Mouse (Mus musculus) spleen, embryonic (tissue): ENCODE data around the gene Opn5.

Experiments
- CTCF ChIA-PET: fragments of 350-600 bp; sonication (Branson Sonifier 250); formaldehyde crosslinking; loops from one replicate; lab custom pipeline; 2022; lab: Charles Lee

Opn5 gene

DNA sequence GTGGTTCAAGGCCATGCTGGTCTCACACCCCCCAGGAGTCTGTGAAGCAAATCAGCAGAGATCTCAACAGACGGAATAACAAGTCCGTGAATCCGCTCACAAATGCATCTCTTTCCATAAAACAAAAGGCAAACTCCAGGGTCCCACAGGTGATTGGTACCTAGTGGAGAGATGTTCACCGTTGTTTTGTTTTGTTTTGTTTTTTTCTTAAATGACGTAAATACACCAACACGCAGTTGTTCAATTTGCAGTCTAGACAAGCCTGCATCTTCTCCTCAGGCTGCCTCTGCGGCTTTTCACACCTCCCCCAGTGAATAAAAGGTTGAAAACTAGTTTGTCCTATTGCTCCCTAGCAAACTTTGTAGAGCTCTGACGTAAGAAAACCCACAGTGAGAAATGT, at the start of gene Opn5:
Gene Opn5 (minus strand): TSS at position 101 of the 400 bp plus-strand sequence.
- CTCF ChIA-PET: no interaction called here

DNA sequence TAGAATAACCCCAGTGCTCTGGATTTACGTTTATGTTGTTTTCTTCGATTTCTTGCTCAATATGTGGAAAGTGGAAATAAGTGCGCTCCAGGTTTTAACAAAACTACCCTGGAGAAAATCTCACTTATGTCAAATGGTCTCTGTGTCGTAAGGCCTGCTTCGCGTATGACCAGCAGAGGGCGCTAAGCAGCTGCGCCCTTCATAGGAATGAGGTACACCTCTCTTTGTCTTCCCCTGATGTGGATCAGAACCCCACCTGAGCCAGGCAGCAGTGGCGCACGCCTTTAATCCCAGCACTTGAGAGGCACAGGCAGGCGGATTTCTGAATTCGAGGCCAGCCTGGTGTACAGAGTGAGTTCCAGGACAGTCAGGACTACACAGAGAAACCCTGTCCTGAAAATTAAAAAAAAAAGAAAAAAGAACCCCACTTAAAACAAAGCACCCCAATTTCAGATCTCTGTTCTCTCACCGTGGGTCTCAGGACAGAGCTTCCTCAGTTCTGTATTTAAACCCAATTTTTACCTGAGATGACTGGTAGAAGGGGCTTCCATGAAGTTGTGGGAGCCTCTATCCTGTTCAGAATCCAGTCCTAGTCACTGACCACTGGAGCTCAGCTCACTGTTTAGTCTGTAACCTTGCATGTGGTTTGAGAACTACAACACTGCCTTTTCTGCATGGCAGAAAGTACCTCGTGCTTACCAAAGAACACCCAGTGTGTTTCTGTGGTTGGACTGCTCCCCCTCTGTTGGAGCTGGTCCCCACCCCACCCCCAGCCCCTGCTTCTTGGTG, 47.6 kb upstream of the Opn5 start:
- CTCF ChIA-PET: no interaction called here

DNA sequence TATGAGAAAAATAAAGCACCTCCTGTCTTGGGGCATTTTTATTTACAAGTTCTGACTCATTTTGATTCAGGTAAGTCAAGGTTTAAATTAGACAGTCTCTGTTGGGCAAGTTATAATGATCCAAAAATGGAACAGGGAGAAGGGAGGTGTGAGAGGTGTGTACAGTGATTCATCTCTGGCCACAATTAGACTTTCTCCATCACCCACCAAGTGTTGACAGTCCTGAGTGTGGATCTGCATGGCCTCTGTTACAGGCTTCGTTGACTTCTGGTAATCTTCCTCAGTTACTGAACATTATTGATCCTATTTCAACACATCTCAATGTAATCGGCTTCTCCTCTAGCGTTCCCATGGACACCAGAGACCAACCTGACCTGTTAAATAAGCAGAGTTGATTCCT, 32.2 kb upstream of the Opn5 start:
- CTCF ChIA-PET: no interaction called here

DNA sequence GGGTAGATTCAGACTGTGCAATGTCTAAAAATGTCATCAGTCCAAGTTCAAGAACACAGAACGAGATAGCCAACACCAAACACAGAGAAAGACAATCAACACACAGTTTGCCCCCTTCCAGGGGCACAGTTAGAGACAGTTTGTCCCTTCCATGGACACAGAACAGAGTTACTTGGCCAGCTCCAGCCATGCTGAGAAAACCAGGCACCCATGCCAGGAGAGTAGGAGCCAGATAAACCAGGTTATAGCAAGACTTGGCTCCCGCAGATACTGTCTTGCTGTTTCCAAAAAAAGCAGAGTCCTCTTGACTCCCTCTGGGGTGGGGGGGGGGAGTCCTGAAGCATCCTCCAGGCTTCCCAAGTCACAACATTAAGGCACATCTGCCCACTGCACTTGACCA, 19.0 kb upstream of the Opn5 start:
- CTCF ChIA-PET: no interaction called here

DNA sequence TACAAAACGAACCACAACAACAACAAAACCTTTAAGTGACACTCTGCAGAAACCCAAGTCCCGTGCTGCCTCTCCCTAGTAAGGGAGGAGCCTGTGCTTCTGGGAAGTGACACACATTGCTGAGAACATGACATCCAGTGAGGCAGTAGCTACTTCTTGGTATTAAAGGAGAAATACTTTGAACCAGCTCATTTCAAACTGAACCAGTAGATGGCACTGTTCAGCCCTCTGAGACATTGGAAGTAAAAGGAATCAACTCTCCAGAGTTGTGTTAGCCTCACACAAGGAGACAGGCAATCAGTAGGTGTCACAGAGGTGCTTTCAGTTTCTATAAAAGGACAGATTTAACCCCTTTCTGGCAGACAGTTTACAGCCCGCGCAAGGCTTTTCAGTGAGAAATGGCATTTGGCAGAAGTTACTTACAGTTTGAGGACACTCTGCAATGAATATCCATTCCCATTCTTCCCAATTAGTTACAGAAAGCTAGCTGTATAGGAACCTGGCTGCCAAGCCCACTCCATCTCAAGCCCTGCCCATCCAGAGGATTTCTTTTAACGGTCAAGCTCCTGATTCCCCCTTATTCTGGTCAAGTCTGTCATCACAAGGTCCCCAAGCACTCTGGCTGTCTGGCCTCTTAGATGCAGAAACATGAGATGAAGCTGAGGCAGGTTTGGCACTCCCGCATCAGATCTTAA, 2.0 kb upstream of the Opn5 start:
- CTCF ChIA-PET: no interaction called here

DNA sequence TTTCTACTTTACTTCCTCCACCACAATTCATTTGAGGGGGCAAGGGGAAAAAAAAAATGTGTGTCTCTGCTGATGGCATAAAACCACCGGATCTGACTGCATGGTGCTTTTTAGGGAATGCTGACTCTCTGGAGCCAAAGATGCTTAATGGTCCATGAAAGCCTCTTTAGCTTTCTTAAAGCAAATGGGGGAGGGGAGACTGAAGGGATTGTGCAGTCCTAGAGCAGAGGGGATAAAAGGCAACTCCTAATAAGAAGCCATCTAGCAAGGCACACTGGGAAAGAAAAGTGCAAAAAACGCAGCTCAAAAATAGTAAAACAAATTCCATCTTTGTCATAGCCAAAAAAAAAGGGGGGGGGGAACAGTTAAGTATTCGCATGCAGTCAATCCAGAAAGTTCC, 2.9 kb downstream of the Opn5 start:
- CTCF ChIA-PET: no interaction called here

DNA sequence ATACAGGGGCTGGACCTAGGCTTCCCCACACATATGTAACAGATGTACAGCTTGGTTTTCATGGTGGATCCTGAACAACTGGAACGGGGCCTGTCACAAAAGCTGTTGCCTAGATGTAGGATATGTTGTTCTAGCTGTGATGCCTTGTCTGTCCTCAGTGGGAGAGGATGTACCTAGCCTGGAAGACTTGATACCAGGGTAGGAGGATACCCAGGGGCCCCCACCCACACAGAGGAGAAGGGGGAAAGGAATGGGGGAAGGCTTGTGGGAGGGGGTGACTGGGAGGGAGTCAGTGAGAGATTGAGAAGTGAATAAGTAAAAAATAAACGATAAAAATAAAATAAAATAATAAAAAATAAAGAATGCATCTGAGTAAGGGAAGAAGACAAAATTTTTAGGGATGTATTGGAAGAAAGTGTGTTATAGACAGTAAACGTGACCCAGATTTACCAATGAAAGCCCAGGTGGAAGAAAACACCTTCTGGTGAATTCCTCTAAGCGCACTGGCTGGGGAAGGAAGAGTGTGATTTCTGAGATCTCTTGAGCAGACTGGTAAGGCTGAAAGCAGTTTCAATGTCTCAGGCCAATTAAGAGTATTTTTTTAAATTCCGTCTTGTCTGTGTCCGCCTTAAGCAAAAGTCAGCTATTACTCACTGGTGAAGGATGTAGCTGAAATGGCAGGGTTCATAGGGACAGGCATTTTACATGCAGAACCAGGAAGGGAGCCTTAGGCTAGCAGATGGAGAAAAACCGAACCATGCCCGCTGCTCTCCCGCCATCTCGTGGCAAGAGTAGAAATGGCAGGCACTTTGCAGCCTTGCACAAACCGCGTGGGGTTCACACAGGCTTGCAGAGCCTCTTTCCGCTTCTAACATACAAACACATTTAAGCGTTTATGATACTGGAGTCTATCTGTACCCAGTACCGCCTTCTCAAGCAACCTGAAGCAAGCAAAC, 8.1 kb downstream of the Opn5 start:
- CTCF ChIA-PET: no interaction called here

DNA sequence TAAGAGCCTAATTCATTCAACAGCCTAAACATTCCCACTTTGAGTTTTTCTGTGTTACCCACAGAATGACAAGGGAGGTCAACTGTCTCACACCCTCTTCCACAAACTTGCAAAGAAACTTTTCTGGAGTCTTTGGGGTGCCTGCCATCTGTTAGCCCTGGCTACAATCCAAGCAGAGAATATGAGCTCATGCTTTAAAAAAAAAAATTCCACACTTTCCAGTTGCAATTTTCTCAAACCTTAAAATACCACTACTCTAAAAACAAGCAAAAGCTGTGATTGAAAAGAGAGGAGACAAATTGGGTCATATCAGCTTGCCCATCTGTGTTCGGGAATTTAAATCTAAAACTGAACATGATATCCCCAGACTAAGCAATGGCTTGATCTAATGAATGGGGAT, 24.7 kb downstream of the Opn5 start:
- CTCF ChIA-PET: no interaction called here

DNA sequence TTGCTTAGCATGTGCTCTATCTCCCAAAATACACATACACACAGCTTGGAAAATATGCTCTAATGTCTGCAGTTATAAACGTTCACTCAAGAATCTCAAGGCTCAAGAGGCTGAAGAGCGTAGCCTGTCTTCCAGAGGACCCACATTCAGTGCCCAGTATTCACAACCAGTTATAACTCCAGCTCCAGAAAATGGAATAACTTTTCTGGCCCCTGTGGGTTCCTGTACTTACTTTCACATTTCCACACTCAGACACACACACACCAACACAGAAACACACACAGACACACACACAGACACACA, 28.2 kb downstream of the Opn5 start:
- CTCF ChIA-PET: no interaction called here

DNA sequence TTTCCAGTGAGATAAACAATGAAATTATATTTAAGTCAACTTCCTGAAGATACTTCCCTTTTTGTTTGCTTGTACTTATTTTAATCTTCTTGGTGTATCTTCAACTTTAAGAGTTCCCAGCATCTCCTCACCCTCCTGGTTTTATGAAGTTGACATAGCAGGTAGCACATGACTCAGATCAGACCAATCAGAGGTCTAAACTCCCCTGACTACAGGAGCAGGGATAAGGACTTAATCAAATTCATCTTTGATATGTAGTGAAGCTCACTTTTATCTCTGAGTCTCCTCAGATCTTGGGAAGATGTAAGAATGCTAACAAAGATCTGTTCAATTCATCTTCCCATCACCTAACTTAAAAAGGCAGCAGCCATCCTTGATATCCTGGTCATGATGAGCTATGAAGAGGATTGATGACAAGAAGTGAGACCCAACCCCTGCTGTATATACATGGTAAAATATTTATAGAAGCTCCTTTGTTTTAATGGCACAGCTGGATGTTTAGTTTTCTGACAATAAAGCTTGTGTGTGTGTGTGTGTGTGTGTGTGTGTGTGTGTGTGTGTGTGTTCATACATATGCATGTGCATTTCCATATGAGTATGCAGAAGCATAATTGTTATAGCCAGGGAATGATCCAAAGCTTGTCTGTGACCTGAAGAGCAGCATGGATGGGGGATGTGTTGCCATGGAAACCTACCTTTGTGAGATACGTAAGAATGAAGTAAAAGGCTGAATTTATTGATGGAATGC, 28.7 kb downstream of the Opn5 start:
- CTCF ChIA-PET: no interaction called here

DNA sequence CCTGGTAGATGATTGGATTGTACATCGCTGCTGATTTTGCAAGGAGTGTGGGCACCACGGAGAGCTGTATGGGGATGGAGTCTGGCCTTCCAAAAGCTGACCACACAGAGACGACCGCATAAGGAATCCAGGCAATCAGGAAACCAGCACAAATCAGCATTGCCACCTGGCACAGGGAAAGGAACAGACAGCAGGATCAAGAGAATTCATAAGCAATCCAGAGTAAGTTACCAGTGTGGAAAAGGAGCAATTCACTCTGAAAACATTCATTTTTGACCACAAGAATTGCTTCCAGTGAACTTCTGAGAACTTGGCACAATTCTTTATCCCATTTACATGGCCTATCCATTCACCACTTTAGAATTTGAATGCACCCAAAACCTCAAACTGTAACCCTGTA, 30.6 kb downstream of the Opn5 start:
- CTCF ChIA-PET: no interaction called here

DNA sequence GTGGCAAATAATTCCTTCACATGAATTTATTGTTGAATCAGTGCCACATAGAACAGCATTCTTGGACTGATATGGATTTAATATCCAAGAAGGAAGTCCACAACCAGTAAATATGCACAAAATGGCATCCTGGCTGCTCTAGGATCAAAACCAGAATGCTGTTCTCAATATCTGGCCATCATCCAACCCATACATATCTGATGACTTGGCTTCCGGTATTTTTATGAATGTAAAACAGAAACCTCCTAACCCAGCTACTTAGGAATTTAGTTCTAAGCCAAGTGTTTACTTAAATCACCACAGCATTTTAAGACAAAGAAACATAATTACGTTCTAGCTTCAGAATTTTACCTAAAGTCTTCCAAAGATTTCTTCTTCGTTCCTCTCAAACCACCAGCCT, 31.0 kb downstream of the Opn5 start:
- CTCF ChIA-PET: no interaction called here

DNA sequence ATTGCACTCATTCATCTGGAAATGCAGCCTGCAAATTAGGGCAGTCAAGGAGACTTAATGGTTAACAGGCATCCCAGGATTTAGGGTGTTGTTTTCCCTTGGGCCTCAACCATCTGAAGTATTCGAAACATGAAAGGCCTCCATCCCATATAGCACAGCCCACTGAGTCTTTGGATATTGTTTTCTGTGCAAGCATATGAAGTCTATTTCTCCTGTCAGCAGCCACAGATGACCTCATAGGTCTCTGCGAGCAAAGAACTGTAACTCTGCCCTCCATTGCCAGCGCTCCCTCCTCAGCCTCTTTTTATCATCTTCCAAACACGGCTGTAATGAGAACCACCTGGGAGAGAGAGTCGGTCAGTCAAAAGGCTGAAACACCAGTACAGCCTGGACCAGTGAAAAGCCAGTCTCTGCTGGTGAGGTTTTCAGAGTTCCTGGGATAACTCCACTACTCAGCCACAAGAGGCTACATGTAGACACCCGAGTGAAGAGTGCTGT, 34.5 kb downstream of the Opn5 start:
- CTCF ChIA-PET: no interaction called here

DNA sequence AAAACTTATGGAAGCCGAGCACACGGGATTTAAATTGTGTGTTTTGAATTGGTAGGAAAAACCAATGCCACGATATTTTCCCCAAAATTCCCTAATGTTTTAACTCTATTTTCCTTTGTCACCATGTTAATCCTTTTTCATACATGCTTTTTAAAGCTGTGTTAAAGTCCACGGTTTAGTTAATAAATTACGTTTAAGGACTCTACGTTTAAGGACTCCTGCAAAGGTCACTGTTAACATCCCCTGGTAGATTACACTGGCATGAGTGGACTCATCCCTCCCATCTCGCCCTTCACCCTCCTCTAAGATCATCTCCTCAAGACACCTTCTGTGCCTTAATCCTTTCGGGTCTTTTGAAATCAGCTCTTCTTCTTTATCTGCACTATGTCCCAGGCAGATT, 37.4 kb downstream of the Opn5 start:
- CTCF ChIA-PET: no interaction called here

DNA sequence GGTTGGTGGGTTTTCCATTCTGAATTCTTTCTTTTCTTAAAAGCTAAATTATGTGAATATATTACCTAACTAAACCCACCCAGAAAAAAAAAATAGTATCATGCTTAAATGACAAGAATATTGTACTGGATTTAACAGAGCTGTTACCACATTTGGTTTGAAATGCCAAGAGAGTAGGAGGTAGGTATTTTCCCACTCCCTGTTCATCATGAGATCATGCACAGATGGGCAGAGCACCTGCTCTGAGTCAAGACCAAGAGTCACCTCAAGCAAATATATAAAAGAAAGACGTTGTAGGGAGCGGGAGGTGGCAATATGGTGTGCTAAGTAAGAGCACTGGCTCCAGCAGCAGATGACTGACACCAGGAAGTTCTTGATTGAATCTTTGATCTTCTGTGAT, 61.6 kb downstream of the Opn5 start:
- CTCF ChIA-PET: no interaction called here

DNA sequence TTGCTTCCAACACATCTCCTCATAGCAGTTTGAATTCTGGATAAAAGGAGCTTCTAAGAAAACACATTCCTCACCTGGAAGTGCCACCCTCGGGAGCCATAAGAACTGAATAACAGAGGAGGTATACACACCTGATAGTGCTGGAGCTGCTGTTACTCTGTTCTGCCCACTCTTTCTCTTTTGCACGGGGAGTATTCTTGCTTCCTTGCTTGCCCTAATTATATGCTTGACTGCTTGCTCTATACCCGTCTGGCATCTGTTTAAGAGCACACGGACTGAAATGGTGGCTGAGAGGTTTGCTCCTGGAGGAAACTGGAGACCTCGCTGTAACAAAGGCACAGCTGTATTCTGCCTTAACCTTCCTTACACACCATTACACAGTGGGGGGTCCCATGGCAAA, 81.0 kb downstream of the Opn5 start:
- CTCF ChIA-PET: no interaction called here

DNA sequence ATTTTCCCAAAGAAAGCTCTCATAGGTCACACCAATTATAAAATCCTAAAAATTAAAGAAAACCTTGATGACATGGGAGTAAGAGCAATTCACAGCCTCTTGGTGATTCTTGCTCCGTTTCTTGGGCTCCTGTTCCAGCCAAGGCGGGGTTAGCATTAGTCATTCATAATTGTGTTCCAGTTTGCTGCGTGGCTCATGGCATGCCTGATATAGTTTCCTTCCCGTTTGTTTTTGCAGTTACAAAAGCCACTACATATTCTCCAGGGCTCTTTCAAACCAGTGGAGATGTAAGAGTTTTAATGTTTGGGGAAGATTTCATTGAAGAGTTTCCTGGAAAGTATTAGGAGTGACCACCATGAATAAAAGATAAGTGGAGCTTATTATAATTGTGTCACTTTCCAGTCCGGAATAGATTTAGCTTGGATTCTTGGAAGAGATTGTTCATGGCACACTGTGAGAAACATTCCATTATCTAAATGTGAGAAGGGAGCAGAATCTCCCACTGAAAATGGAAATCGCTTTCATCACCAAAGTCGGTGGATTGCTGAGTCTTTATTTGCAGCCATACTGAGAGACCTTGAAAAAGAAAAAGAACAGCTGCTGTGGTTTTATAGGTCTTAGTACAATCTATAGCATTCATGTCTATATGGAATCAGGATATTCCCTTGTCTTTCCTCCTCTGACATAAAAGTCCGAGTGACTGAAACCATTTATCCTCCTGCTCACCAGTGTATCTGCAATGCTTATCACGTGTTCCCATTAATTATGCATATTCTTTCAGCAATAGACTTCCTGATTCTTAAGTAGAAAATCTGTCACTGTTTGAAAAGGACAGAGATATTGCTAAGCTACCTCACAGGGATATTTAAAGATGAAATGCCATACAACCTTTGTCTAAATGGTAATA, 101.6 kb downstream of the Opn5 start:
- CTCF ChIA-PET: no interaction called here
